Mouse (Mus musculus) lung, postnatal 25 days (tissue): ENCODE results near the gene Tspoap1.

Experiments
- DNase-seq: peaks from one replicate; pipeline ENCODE4 v3.0.0; 2022; ENCODE audit warnings: low spot score

Tspoap1 gene

GRCm38 (mm10) chr11:87759609-87760005 lies 734 bp upstream of the Tspoap1 start:
- DNase-seq, result peak; percentile 45

DNA sequence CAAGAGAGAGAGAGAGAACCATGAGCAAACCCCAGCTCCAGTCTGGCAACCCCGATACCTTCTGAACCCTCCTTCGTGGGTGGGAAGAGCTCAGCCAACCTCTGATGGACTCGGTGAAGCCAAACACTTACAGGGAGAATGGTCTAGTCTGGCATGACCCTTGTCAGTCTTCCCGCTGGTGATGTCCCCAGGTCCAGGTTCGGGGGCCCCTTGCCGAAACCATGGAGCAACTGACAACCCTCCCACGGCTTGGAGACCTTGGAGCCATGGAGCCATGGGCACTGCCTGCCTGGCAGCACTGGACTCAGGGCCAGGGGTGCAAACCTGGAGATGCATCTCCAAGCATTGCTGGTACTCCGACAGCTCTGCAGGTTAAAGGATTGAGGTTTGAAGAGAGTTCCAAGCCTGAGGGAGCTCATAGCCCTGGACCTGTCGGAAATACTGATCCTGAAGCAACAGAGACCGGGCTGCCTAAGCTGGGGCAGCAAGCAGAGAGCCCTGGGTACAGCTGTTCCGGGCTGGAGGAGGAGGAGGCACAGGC lies 910 bp downstream of the Tspoap1 start:
- no peak for DNase-seq

DNA sequence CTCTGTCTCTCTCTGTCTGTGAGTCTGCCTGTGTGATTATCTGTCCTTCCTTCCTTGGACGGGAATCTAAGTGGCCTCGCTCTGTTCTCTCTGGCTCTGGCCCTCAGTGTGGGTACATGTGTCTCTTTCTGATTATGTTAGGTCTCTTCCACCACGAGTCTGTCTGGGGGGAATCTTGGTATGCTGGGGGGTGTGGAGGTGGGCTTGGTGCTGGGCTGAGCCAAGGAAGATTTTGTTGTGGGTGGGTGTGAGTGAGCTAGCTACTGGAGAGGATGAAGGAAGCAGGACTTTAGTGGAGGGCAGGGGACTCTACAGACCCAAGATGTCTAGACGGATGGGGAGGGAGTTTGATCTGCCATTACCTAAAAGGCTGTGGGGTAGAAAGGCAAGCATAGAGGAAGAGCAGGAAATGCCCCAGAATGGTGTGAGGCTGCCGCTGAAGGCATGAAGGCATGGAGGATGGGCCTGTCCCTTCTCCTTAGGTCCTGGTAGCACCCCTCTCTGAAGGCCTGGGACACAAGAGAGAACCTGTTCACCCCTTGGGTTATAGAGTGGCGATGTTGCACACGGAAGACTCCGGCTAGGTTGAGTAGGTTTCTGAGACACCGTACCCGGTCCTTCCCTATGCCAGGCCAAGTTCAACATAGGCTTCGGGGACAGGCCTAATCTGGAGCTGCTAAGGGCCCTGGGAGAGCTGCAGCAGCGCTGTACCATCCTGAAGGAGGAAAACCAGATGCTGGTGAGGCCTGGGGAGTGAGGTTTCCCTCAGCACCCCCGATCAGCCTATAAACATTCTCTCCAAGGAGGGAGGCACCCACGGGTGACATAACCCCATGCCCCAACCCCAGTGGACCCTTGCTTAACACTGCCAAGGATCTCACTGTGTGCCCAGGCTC lies 1.7 kb downstream of the Tspoap1 start:
- DNase-seq, result no peak

- no peak for DNase-seq
Observed at GRCm38 (mm10) chr11:87762702-87763385, 2.5 kb downstream of the Tspoap1 start.

DNA sequence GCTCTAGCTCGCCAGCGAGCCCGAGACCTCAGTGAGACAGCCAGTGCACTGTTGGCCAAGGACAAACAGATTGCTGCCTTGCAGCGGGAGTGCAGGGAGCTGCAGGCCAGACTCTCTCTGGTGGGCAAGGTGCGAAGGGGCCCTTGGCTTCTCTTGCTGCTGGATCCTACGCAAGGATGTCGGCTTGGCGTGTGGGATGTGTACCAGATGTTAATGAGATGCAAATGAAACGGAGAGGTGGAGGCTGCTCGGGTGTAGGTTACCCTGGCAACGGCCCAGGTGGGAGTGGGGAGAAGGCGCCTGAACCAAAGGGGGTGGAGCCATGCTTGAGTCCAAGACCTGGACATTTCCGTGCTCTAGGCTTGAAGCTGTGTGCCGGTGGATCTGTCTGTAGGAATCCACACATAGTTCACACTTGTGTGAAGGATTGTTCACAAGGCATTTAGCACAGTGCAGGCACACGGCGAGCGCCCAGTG lies 3.2 kb downstream of the Tspoap1 start:
- DNase-seq, result no peak

GRCm38 (mm10) chr11:87763988-87764876 lies 3.9 kb downstream of the Tspoap1 start:
- no peak for DNase-seq

DNA sequence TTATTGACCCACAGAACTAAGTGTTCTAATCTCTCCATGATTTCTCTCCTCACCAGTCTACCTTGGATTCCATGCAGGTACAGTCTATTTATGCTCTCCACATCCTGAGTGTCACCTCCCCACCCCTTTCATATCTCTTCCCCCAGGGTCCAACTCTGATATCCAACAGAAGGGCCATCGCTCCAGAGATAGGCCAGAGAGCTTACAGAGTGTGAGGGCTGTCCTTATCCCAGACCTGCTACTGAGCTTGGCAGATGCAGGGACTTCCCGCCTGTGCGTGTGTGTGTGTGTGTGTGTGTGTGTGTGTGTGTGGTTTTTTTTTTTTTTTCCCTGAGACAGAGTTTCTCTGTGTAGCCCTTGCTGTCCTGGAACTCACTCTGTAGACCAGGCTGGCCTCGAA lies 8.4 kb downstream of the Tspoap1 start:
- DNase-seq, result no peak

GRCm38 (mm10) chr11:87770989-87771388 lies 10.6 kb downstream of the Tspoap1 start:
- DNase-seq, result peak; percentile 70

- no peak for DNase-seq
Observed at GRCm38 (mm10) chr11:87772354-87772753, 12.0 kb downstream of the Tspoap1 start.

- peak; percentile 83 for DNase-seq
Observed at GRCm38 (mm10) chr11:87778100-87778765, 17.9 kb downstream of the Tspoap1 start.

- DNase-seq, result no peak
Observed at GRCm38 (mm10) chr11:87778915-87779314, 18.6 kb downstream of the Tspoap1 start.

DNA sequence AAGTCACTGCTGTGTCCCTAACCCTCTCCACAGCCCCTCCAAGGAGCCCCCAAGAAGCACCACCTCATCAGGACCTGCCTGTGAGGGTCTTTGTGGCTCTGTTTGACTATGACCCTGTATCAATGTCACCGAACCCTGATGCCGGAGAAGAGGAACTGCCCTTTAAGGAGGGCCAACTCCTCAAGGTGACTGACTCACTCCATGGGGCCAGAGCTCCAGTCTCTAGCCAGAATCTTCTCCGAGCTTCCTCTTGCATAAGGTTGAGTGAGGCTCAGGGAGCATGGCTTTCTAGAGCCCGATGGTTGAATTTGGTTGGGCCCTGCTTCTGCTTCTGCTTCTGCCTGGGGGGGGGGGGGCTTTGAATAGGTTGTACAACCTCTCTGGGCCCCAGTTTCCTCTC lies 19.1 kb downstream of the Tspoap1 start:
- no peak for DNase-seq

- DNase-seq, result no peak
Observed at GRCm38 (mm10) chr11:87780130-87780529, 19.8 kb downstream of the Tspoap1 start.

DNA sequence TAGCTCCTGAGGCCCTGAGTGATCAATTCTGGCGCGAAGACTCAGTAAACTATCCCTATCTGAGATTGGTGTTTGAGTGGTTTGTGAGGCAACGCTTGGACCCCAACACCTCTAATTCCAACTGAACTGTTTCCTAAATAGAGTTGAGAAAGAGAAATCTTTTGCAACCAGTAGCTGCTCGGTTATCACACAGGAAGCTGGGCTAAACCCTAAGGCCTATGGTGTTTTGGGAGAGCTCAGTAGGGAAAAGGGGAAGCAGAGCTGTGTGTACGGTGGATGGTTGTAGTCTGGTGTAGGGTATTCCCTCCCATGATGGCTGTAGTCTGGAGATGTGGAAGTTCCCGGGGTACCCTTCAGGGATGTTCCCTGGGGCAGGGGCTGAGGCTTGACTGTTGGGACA lies 29.7 kb downstream of the Tspoap1 start:
- DNase-seq, result no peak

- no peak for DNase-seq
Observed at GRCm38 (mm10) chr11:87793460-87793859, 33.1 kb downstream of the Tspoap1 start, which contains the start of gene Mpo. Mpo (plus strand) TSS chr11:87793581.

- no peak for DNase-seq
Observed at GRCm38 (mm10) chr11:87801711-87802275, 41.5 kb downstream of the Tspoap1 start.

DNA sequence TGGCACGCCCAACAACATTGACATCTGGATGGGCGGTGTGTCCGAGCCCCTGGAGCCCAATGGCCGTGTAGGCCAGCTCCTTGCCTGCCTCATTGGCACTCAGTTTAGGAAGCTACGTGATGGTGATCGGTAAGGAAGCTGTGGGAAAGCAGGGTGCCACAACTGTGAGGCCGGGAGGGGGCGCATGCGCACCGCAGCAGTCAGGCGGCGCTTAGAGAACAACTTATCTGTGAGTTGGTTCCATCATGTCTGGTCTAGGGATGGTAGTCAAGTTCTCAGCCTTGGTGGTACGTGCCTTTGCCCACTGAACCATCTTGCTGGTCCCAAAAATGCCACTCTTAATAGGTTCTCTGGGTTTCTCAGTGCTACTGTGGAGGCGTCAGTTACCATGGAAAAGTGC lies 42.3 kb downstream of the Tspoap1 start:
- DNase-seq, result no peak

DNA sequence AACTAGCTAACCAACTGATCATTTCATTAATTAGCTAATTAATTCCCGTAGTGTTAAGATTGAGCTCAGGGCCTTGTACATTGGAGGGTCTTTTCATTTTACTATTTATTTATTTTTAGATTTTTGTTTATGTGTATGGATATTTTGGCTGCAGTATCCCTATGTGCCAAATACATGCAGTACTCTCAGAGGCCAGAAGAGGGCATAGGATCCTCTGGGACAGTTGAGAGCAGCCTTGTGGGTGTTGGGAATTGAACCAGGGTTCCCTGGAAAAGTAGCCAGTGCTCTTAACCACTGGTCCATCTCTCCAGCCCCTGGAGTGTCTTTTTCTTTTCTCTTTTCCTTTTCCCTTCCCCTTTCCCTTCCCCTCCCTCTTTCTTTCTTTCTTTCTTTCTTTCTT lies 45.1 kb downstream of the Tspoap1 start:
- no peak for DNase-seq

DNA sequence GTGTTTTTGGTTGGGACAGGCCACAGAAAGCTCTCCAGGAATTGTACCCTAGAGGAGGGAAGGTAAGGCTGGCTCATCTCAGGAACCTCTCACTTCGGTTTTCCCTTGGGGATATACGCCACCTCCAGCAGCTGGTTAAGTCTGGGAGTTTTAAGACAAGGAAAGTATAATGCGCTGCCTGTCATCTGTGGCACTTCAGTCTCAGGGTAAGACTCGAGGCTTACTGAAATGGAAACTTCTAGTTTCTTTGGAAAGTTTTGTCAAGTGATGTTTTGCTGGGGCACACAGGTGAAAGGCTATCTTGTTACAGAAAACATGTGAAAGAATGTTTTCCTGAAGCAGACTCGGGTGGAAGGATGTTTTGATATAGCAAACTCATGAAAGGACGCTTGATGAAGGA lies 47.1 kb downstream of the Tspoap1 start:
- no peak for DNase-seq

GRCm38 (mm10) chr11:87808236-87808635 lies 47.9 kb downstream of the Tspoap1 start:
- DNase-seq, result no peak

- DNase-seq, result no peak
Observed at GRCm38 (mm10) chr11:87811396-87811795, 51.1 kb downstream of the Tspoap1 start.
